Mouse (Mus musculus): ENCODE results near the gene Il16.

Il16 gene

GRCm38 (mm10) chr7:83745413-83746106 lies at the start of gene Il16:
Gene Il16, minus strand, starts transcription at chr7:83745726.
- in situ Hi-C loops (cut with MboI, MseI) = no loop called here

GRCm38 (mm10) chr7:83794705-83795104 lies 49.2 kb upstream of the Il16 start, which contains the start of gene Cfap161:
Gene Cfap161, minus strand, starts transcription at chr7:83794880.
- in situ Hi-C loops (cut with MboI, MseI) = no loop called here

- in situ Hi-C loops (cut with MboI, MseI) = no loop called here
Measured at GRCm38 (mm10) chr7:83794006-83794683, 48.6 kb upstream of the Il16 start.

- in situ Hi-C loops (cut with MboI, MseI) = no loop called here
Measured at GRCm38 (mm10) chr7:83780881-83781280, 35.4 kb upstream of the Il16 start.

- in situ Hi-C loops (cut with MboI, MseI) = no loop called here
Measured at GRCm38 (mm10) chr7:83780026-83780425, 34.5 kb upstream of the Il16 start.

GRCm38 (mm10) chr7:83779028-83779427 lies 33.5 kb upstream of the Il16 start:
- in situ Hi-C loops (cut with MboI, MseI) = no loop called here

- in situ Hi-C loops (cut with MboI, MseI) = no loop called here
Measured at GRCm38 (mm10) chr7:83778516-83778915, 33.0 kb upstream of the Il16 start.

- in situ Hi-C loops (cut with MboI, MseI) = no loop called here
Measured at GRCm38 (mm10) chr7:83774721-83775120, 29.2 kb upstream of the Il16 start.

- in situ Hi-C loops (cut with MboI, MseI) = no loop called here
Measured at GRCm38 (mm10) chr7:83763674-83764073, 18.1 kb upstream of the Il16 start.

GRCm38 (mm10) chr7:83762336-83762735 lies 16.8 kb upstream of the Il16 start:
- in situ Hi-C loops (cut with MboI, MseI) = no loop called here

- in situ Hi-C loops (cut with MboI, MseI) = no loop called here
Measured at GRCm38 (mm10) chr7:83751055-83751454, 5.5 kb upstream of the Il16 start.

- in situ Hi-C loops (cut with MboI, MseI) = no loop called here
Measured at GRCm38 (mm10) chr7:83748405-83748804, 2.9 kb upstream of the Il16 start.

GRCm38 (mm10) chr7:83746107-83746687 lies 671 bp upstream of the Il16 start:
- in situ Hi-C loops (cut with MboI, MseI) = no loop called here

- in situ Hi-C loops (cut with MboI, MseI) = no loop called here
Measured at GRCm38 (mm10) chr7:83745065-83745412, 487 bp downstream of the Il16 start.

- in situ Hi-C loops (cut with MboI, MseI) = loop anchor here (5.0 kb wide), 1 partner anchor 62 kb away; no protein-coding TSS in a partner anchor
Measured at GRCm38 (mm10) chr7:83744250-83744649, 1.3 kb downstream of the Il16 start.

GRCm38 (mm10) chr7:83742690-83743089 lies 2.8 kb downstream of the Il16 start:
- in situ Hi-C loops (cut with MboI, MseI) = loop anchor here (5.0 kb wide), 1 partner anchor 60 kb away; no protein-coding TSS in a partner anchor

- in situ Hi-C loops (cut with MboI, MseI) = loop anchor here (5.0 kb wide), 1 partner anchor 60 kb away; no protein-coding TSS in a partner anchor
Measured at GRCm38 (mm10) chr7:83742026-83742425, 3.5 kb downstream of the Il16 start.

GRCm38 (mm10) chr7:83739680-83740310 lies 5.7 kb downstream of the Il16 start:
- in situ Hi-C loops (cut with MboI, MseI) = loop anchor here (5.0 kb wide), 1 partner anchor 57 kb away; no protein-coding TSS in a partner anchor

GRCm38 (mm10) chr7:83738623-83739462 lies 6.7 kb downstream of the Il16 start:
- in situ Hi-C loops (cut with MboI, MseI) = no loop called here

- in situ Hi-C loops (cut with MboI, MseI) = no loop called here
Measured at GRCm38 (mm10) chr7:83737914-83738490, 7.5 kb downstream of the Il16 start.

All from regulatory T cell (primary cell).